In genomic region chr7:19718297-19718952, GRCm38 (mm10) we compare ENCODE assay signal across 27 mouse cellular contexts. TPM values are rescaled to one million over a fixed set of nuclear protein-coding genes. Genes with fewer than 3 reads are reported as not detected.
DNase-seq lines count a peak whose midpoint lies in the region; ATAC-seq lines count a peak whose summit lies in the region.
"Had no signal": no experiment of that assay in that cellular context is flagged by ENCODE, and none has a peak within 500 bp of the region (broad histone marks: within the 10 kb centered on the region; RNA-seq: fewer than 3 reads in every experiment).

No protein-coding gene starts in this region.

- peak; percentile 42 for DNase-seq in adrenal gland, postnatal 25 days
- DNase-seq in adrenal gland, postnatal 14 days: no peak
- DNase-seq in cerebellum, adult 9-11 months: peak; percentile 29
- DNase-seq in cerebellum, postnatal 36 days: no peak
- DNase-seq in R1 (ENCODE audit: low read depth, low spot score): peak; percentile 64
- DNase-seq: adrenal gland, adult 2 months; adrenal gland, postnatal 10 days; B cell, adult 2 months; cerebellum, adult 11 months; cerebellum, adult 18-20 months; cerebellum, postnatal 10 days; cerebellum, postnatal 25 days; embryo, embryonic 11 days; forebrain, postnatal 0 days had no signal

- 96% methylated on average over 5 of the region's 5 CpGs for WGBS in hindbrain, embryonic 16.5 days

- H3K4me1 ChIP-seq in hindbrain, embryonic 16.5 days (ENCODE audit: control insufficient read depth, insufficient read depth, low read depth, low read length): peaks cover 16% of the 10 kb centered on the region

- H3K4me2 ChIP-seq in hindbrain, embryonic 16.5 days (ENCODE audit: low read length): no peak overlapping the region
- H3K4me2 ChIP-seq: embryonic facial prominence, embryonic 13.5 days; embryonic facial prominence, embryonic 15.5 days; forebrain, embryonic 12.5 days had no signal

- no peak overlapping the region for H3K9ac ChIP-seq in hindbrain, embryonic 16.5 days (ENCODE audit: low read depth, low read length)
- H3K9ac ChIP-seq: embryonic facial prominence, embryonic 13.5 days; embryonic facial prominence, embryonic 15.5 days; forebrain, postnatal 0 days had no signal

- H3K9me3 ChIP-seq in hindbrain, embryonic 16.5 days (ENCODE audit: control insufficient read depth, low read length): peaks cover 2% of the 10 kb centered on the region
- H3K9me3 ChIP-seq: G1E had no signal

- H3K36me3 ChIP-seq in hindbrain, embryonic 16.5 days (ENCODE audit: control insufficient read depth, insufficient read depth, low read length): peaks cover 13% of the 10 kb centered on the region

- no peak for ATAC-seq in hindbrain, embryonic 16.5 days
- ATAC-seq: CD4-positive, CD25-positive, alpha-beta regulatory T cell, adult 4 months; forebrain, embryonic 14.5 days; forebrain, postnatal 0 days; Patski had no signal

- H3K4me3 ChIP-seq in hindbrain, embryonic 16.5 days (ENCODE audit: low read length): no peak overlapping the region
- H3K4me3 ChIP-seq: embryonic facial prominence, embryonic 13.5 days; embryonic facial prominence, embryonic 15.5 days; erythroblast, embryonic 14.5 days; forebrain, embryonic 10.5 days; forebrain, embryonic 12.5 days had no signal

- H3K27ac ChIP-seq in hindbrain, embryonic 16.5 days (ENCODE audit: low read depth, low read length): no peak overlapping the region
- H3K27ac ChIP-seq: embryonic facial prominence, embryonic 13.5 days; embryonic facial prominence, embryonic 15.5 days; forebrain, embryonic 10.5 days; forebrain, embryonic 12.5 days had no signal

- no peaks in the 10 kb centered on the region for H3K27me3 ChIP-seq in hindbrain, embryonic 16.5 days (replicated peaks; ENCODE audit: control insufficient read depth, insufficient read depth, low read length)
- H3K27me3 ChIP-seq: embryonic facial prominence, embryonic 13.5 days; embryonic facial prominence, embryonic 15.5 days; forebrain, embryonic 12.5 days; Patski had no signal

RNA-seq across cellular contexts. Expression of gene Tomm40, which starts 3.2 kb away (rescaled TPM):
- total RNA-seq in adrenal gland, postnatal 25 days (2021): 96.1 and 115 TPM in 2 replicates
- 136 and 145 TPM in 2 replicates for total RNA-seq in adrenal gland, postnatal 14 days (2021)
- polyA plus RNA-seq in hindbrain, embryonic 16.5 days (2015; fragmentation: Nextera tagmentation; extraction: Ambion mirVana): 134 and 135 TPM in 2 replicates

RNA-seq across cellular contexts. Expression of gene Apoe, which starts 19.4 kb away (rescaled TPM):
- 714 and 971 TPM in 2 replicates for total RNA-seq in adrenal gland, postnatal 25 days (2021)
- total RNA-seq in adrenal gland, postnatal 14 days (2021): 972 and 3,675 TPM in 2 replicates
- polyA plus RNA-seq in hindbrain, embryonic 16.5 days (2015; fragmentation: Nextera tagmentation; extraction: Ambion mirVana): 849 and 1,414 TPM in 2 replicates

RNA-seq across cellular contexts. Expression of gene Apoc1, which starts 26.0 kb away (rescaled TPM):
- 1,269 and 1,513 TPM in 2 replicates for total RNA-seq in adrenal gland, postnatal 25 days (2021)
- total RNA-seq in adrenal gland, postnatal 14 days (2021): 845 and 1,967 TPM in 2 replicates
- 1.4 and 3.1 TPM in 2 replicates for polyA plus RNA-seq in hindbrain, embryonic 16.5 days (2015; fragmentation: Nextera tagmentation; extraction: Ambion mirVana)
- polyA plus RNA-seq: CD4-positive, CD25-positive, alpha-beta regulatory T cell, adult 4 months had no signal

RNA-seq across cellular contexts. Expression of gene Nectin2, which starts 31.9 kb away (rescaled TPM):
- 62.3 and 66.9 TPM in 2 replicates for total RNA-seq in adrenal gland, postnatal 25 days (2021)
- total RNA-seq in adrenal gland, postnatal 14 days (2021): 90.1 and 94.7 TPM in 2 replicates
- 57.7 and 59.7 TPM in 2 replicates for polyA plus RNA-seq in hindbrain, embryonic 16.5 days (2015; fragmentation: Nextera tagmentation; extraction: Ambion mirVana)

RNA-seq across cellular contexts. Expression of gene Apoc4, which starts 37.1 kb away (rescaled TPM):
- total RNA-seq in adrenal gland, postnatal 25 days (2021): 86.9 and 90.9 TPM in 2 replicates
- total RNA-seq in adrenal gland, postnatal 14 days (2021): 72.2 and 240 TPM in 2 replicates
- polyA plus RNA-seq in hindbrain, embryonic 16.5 days (2015; fragmentation: Nextera tagmentation; extraction: Ambion mirVana): not detected in 2 replicates
- total RNA-seq: common myeloid progenitor, adult 5-6 weeks; forebrain, postnatal 0 days had no signal
- polyA plus RNA-seq: brain, embryonic 14.5 days; embryonic facial prominence, embryonic 11.5 days; embryonic facial prominence, embryonic 13.5 days; forebrain, embryonic 10.5 days; forebrain, embryonic 12.5 days; forebrain, embryonic 14.5 days; forebrain, postnatal 0 days had no signal

Comparison
In these comparisons a context has a peak if more than half of its experiments do, and no peak if none do; other contexts are left out.
1. DNase-seq: peak in adrenal gland, postnatal 25 days (single experiment), cerebellum, adult 9-11 months (single experiment) and R1 (single experiment); none in adrenal gland, postnatal 14 days (single experiment) and cerebellum, postnatal 36 days (0 of 2).